Mouse (Mus musculus) intestine, embryonic 15.5 days (tissue): ENCODE measurements around the gene Vegfb. TPM values are rescaled to one million over a fixed set of nuclear protein-coding genes. Genes with fewer than 3 reads are reported as not detected.
"Not testable (repeated sequence)": the region's sequence is repeated elsewhere in the genome, so short reads cannot be mapped to it uniquely, and the experiment has no call there.

Experiments
- ATAC-seq: fragments of 200-750 bp; cut with Nextera tagmentation; 2 replicates; pipeline ENCODE4 v1.8.0; 2017; ENCODE audit warnings: moderate TSS enrichment, moderate library complexity
- H3K27ac ChIP-seq: fragments of 300-500 bp; sonication (generic); 2 replicates; pipeline ENCODE4 v1.5.1; 2015; ENCODE audit warnings: mild to moderate bottlenecking, inconsistent platforms
- H3K27me3 ChIP-seq: fragments of 300-500 bp; sonication (generic); replicated peaks from 2 replicates; pipeline ENCODE4 v1.6.1; 2015; ENCODE audit warnings: inconsistent platforms
- H3K36me3 ChIP-seq: fragments of 300-500 bp; sonication (generic); 2 replicates; pipeline ENCODE4 v1.6.1; 2015; ENCODE audit warnings: inconsistent platforms
- H3K4me1 ChIP-seq: fragments of 300-500 bp; sonication (generic); replicated peaks from 2 replicates; pipeline ENCODE4 v1.6.1; 2015; ENCODE audit warnings: inconsistent platforms
- H3K4me2 ChIP-seq: fragments of 300-500 bp; sonication (generic); replicated peaks from 2 replicates; pipeline ENCODE4 v1.6.1; 2015; ENCODE audit warnings: mild to moderate bottlenecking, inconsistent platforms
- H3K4me3 ChIP-seq: fragments of 300-500 bp; sonication (generic); replicated peaks from 2 replicates; pipeline ENCODE4 v1.5.1; 2015; ENCODE audit warnings: inconsistent platforms
- H3K9ac ChIP-seq: fragments of 300-500 bp; sonication (generic); 2 replicates; pipeline ENCODE4 v1.6.1; 2015; ENCODE audit warnings: inconsistent platforms
- H3K9me3 ChIP-seq: fragments of 300-500 bp; sonication (generic); 2 replicates; pipeline ENCODE4 v1.6.1; 2016; ENCODE audit warnings: inconsistent platforms
- WGBS: fragments of 180-500 bp; shearing (Covaris S2); methylation state at CpG from one replicate; pipeline ENCODE4 v1.1.7; 2015; 5-methylcytosine and 5-hydroxymethylcytosine counted together
- polyA plus RNA-seq: library from polyadenylated mRNA; unstranded; fragments of >200 nt; fragmentation: Nextera tagmentation; extraction: Ambion mirVana; gene quantifications from 2 replicates; pipeline ENCODE4 v1.2.1, GENCODE M21; 2015

Vegfb gene
- polyA plus RNA-seq, 1 experiment from 2014 or later: 44.0 TPM

- Histone ChIP-seq H3K36me3 (0 out of 2 replicates have a peak, but pooled peaks cover 3% of the 10 kb centered on the region), H3K4me2 (no peak overlapping the region), H3K27me3 (no peaks in the 10 kb centered on the region), H3K27ac (no peak overlapping the region), H3K4me1 (peaks cover 25% of the 10 kb centered on the region), H3K9me3 (no peaks in the 10 kb centered on the region), H3K9ac (no peak overlapping the region), H3K4me3 (no peak overlapping the region)
- peak; percentile 64 for ATAC-seq
- 90% methylated on average over 19 of the region's 19 CpGs for WGBS
These were observed 12.1 kb upstream of the Vegfb start for GRCm38 (mm10) chr19:6999360-7000063.

- H3K4me1 ChIP-seq: peaks cover 34% of the 10 kb centered on the region
- H3K27ac ChIP-seq: no peak overlapping the region
- no peak for ATAC-seq
- 0 out of 2 replicates have a peak, but pooled peaks cover 3% of the 10 kb centered on the region for H3K36me3 ChIP-seq
- H3K27me3 ChIP-seq: no peaks in the 10 kb centered on the region
- no peaks in the 10 kb centered on the region for H3K9me3 ChIP-seq
- no peak overlapping the region for H3K9ac ChIP-seq
- WGBS: 89% methylated on average over 9 of the region's 9 CpGs
- H3K4me2 ChIP-seq: no peak overlapping the region
- no peak overlapping the region for H3K4me3 ChIP-seq
These were observed 10.4 kb upstream of the Vegfb start for GRCm38 (mm10) chr19:6997721-6998290.

DNA sequence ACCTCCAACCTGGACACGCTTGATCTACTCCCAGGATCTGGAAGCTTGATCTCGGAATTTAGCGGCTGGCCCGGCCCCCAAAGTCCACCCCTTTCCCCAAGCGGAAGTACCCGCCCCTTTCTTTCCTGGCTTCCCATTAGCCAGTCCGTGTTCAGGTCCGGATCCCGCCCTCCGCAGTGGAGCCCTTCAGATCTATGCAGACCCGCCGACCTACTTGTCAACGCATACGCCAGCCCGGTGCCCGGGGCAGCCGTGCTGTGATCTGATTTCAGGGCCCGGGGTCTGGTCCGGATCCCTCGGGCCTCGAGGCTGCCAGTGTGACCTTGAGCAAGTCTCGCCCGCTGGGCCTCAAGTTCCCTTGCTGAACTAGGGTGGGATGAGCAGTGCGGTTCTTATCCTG is 8.6 kb upstream of the Vegfb start, which contains the start of the genes Nudt22 and Trpt1:
Nudt22 (minus strand) TSS at position 112 of the 400 bp plus-strand sequence.
Trpt1 (plus strand) TSS at position 126 of the 400 bp plus-strand sequence.
- Histone ChIP-seq H3K9me3 (no peaks in the 10 kb centered on the region), H3K27me3 (no peaks in the 10 kb centered on the region), H3K4me3 (peak within 1 kb of the TSS; percentile 64), H3K9ac (peak within 1 kb of the TSS; percentile 75), H3K36me3 (0 out of 2 replicates have a peak, but pooled peaks cover 3% of the 10 kb centered on the region), H3K4me2 (peak within 1 kb of the TSS; percentile 91), H3K27ac (peak within 1 kb of the TSS; percentile 76), H3K4me1 (peaks cover 36% of the 10 kb centered on the region)
- under 1% methylated on average over 24 of the region's 24 CpGs for WGBS
- peak; percentile 79 for ATAC-seq

DNA sequence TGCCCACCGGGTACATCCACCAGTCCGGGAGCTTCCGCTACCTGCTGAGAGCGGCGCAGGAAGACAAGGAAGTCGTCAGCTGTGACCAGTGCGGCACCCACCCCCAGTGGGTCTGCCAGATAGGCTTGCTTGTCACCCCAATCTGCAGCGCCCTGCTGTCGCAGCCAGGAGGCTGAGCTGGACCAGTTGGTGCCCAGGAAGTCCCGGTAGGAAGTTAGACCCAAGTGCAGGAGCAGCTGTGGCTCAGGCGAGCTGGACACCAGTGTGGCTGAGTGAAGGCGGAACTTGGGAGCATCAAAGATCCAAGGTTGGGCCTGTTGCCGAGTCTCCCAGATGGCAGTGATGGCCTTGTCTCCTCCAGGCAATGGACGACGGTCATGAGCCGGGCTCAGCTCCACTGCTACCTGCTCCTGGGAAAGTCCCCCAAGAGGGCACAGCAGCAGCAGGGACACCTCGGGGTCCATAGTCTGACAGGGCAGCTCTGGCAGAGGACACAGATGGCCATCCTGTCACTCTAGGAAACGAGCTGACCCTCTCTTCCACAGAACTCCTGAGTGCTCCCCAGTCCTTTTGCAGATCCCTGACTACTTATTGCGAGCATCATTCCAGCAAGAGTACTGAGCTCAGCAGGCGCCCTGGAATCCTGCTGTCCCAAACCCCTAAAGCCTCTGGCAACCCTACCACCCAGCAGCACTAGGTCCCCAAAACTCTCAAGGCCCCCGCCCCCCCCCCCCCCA is 8.0 kb upstream of the Vegfb start:
- Histone ChIP-seq H3K36me3 (0 out of 2 replicates have a peak, but pooled peaks cover 3% of the 10 kb centered on the region), H3K27me3 (no peaks in the 10 kb centered on the region), H3K27ac (peak overlapping the region; percentile 46), H3K4me1 (peaks cover 36% of the 10 kb centered on the region), H3K9ac (peak overlapping the region; percentile 75), H3K4me3 (peak overlapping the region; percentile 64), H3K9me3 (no peaks in the 10 kb centered on the region), H3K4me2 (peak overlapping the region; percentile 91)
- 49% methylated on average over 20 of the region's 21 CpGs for WGBS
- no peak for ATAC-seq

- peak overlapping the region; percentile 91 for H3K4me2 ChIP-seq
- H3K27ac ChIP-seq: no peak overlapping the region
- H3K9me3 ChIP-seq: no peaks in the 10 kb centered on the region
- no peak for ATAC-seq
- H3K27me3 ChIP-seq: no peaks in the 10 kb centered on the region
- peak overlapping the region; percentile 75 for H3K9ac ChIP-seq
- 0 out of 2 replicates have a peak, but pooled peaks cover 2% of the 10 kb centered on the region for H3K36me3 ChIP-seq
- no peak overlapping the region for H3K4me3 ChIP-seq
- 91% methylated on average over 8 of the region's 8 CpGs for WGBS
- H3K4me1 ChIP-seq: peaks cover 36% of the 10 kb centered on the region
These were observed 7.0 kb upstream of the Vegfb start for GRCm38 (mm10) chr19:6994489-6994888.

DNA sequence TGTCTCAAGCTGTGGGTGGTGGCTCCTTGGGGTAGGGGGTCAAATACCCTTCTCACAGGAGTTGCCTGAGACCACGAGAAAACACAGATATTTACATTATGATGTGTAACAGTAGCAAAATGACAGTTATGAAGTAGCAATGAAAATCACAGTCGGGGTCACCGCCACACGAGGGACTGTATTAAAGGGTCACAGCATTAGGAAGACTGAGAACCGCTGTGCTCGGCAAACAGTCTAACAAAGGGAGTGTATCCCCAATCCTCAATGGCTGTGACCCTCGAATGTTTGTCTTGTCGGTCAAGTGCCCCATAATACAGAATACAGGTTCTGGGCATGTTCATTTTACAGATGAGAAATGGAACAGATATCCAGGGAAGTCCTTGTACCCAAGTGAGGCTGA is 6.6 kb upstream of the Vegfb start:
- no peak for ATAC-seq
- Histone ChIP-seq H3K9me3 (no peaks in the 10 kb centered on the region), H3K36me3 (no peaks in the 10 kb centered on the region), H3K27me3 (no peaks in the 10 kb centered on the region), H3K4me1 (peaks cover 36% of the 10 kb centered on the region), H3K4me2 (no peak overlapping the region), H3K9ac (no peak overlapping the region), H3K27ac (no peak overlapping the region), H3K4me3 (no peak overlapping the region)
- 82% methylated on average over 8 of the region's 8 CpGs for WGBS

DNA sequence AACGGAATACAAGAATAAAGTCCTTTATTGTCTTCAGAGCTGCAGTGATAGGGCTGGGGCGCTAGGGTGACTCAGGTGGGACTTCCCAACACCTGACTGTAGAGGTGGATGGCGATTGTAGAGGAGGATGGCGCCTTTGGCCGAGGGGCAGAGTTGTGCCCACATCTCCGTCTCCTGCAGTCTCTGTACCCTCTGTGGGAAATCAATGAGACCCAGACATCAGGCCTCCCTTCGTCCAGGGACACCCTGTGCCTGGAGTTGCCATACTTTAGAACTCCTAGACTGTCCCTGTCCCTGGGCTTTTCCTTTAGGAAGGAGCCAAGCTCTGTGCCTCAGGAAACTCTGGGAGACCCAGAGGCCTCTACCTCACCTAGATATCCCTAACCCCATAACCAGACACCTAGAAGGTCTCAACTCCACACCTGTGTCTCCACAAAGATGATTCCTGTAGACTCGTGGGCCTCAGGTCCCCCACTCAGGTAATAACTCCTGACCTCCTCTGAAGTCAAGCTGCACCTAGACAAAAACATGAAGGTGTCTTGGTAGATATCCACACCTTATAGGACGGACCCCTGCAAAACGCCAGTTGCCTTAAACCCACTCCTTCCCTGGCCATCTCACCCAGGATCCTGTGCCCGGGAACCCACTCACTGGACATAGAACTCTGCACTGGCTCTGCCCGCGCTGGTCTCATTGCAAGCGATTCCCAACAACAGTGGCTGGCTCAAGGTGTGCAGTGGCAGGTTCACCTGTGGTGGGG is 5.7 kb upstream of the Vegfb start:
- H3K9me3 ChIP-seq: no peaks in the 10 kb centered on the region
- H3K4me2 ChIP-seq: peak overlapping the region; percentile 89
- no peak for ATAC-seq
- peak overlapping the region; percentile 65 for H3K9ac ChIP-seq
- no peaks in the 10 kb centered on the region for H3K27me3 ChIP-seq
- H3K36me3 ChIP-seq: no peaks in the 10 kb centered on the region
- WGBS: 62% methylated on average over 14 of the region's 14 CpGs
- H3K27ac ChIP-seq: 0 out of 2 replicates have a peak overlapping the region, but pooled peaks have one; percentile 33
- peak overlapping the region; percentile 54 for H3K4me3 ChIP-seq
- H3K4me1 ChIP-seq: peaks cover 37% of the 10 kb centered on the region

GRCm38 (mm10) chr19:6992011-6992858 is 4.8 kb upstream of the Vegfb start, which contains the start of gene Dnajc4:
Dnajc4 (minus strand) TSS chr19:6992572.
- peak within 1 kb of the TSS; percentile 89 for H3K4me2 ChIP-seq
- H3K27me3 ChIP-seq: no peaks in the 10 kb centered on the region
- no peaks in the 10 kb centered on the region for H3K9me3 ChIP-seq
- H3K36me3 ChIP-seq: no peaks in the 10 kb centered on the region
- peaks cover 39% of the 10 kb centered on the region for H3K4me1 ChIP-seq
- H3K4me3 ChIP-seq: peak within 1 kb of the TSS; percentile 54
- H3K27ac ChIP-seq: peak within 1 kb of the TSS; percentile 46
- H3K9ac ChIP-seq: peak within 1 kb of the TSS; percentile 65
- peak; percentile 95 for ATAC-seq
- 2% methylated on average over 37 of the region's 37 CpGs for WGBS

DNA sequence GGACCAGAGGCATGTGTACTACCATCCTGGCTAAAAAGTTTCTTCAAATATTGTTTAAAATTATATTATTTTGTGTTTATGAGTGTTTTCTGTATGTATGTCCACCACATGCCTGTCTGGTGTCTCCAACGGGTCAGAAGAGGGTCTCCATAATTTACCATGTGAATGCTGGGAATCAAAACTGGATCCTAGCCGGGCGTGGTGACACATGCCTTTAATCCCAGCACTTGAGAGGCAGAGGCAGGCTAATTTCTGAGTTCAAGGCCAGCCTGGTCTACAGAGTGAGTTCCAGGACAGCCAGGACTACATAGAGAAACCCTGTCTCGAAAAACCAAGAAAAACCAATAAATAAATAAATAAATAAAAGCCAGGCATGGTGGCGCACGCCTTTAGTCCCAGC is 3.7 kb upstream of the Vegfb start:
- H3K4me3 ChIP-seq, ATAC-seq, H3K4me2 ChIP-seq, H3K36me3 ChIP-seq, H3K27ac ChIP-seq, H3K27me3 ChIP-seq, H3K9ac ChIP-seq, H3K9me3 ChIP-seq: not testable (repeated sequence)
- peaks cover 34% of the 10 kb centered on the region for H3K4me1 ChIP-seq
- 92% methylated on average over 6 of the region's 6 CpGs for WGBS

GRCm38 (mm10) chr19:6990712-6991111 is 3.3 kb upstream of the Vegfb start:
- H3K4me1 ChIP-seq: peaks cover 39% of the 10 kb centered on the region
- H3K27ac ChIP-seq: no peak overlapping the region

GRCm38 (mm10) chr19:6989251-6989650 is 1.8 kb upstream of the Vegfb start:
- ATAC-seq: no peak
- H3K9ac ChIP-seq: no peak overlapping the region
- H3K4me2 ChIP-seq: 0 out of 2 replicates have a peak overlapping the region, but pooled peaks have one; percentile 9
- H3K36me3 ChIP-seq: peaks cover 9% of the 10 kb centered on the region
- H3K27ac ChIP-seq: no peak overlapping the region
- H3K9me3 ChIP-seq: no peaks in the 10 kb centered on the region
- WGBS: 86% methylated on average over 8 of the region's 8 CpGs
- H3K27me3 ChIP-seq: no peaks in the 10 kb centered on the region
- H3K4me1 ChIP-seq: peaks cover 32% of the 10 kb centered on the region
- H3K4me3 ChIP-seq: no peak overlapping the region

More at GRCm38 (mm10) chr19:6990712-6991111, 3.3 kb upstream of the Vegfb start:
- ATAC-seq: no peak
- Histone ChIP-seq H3K27me3 (no peaks in the 10 kb centered on the region), H3K4me3 (no peak overlapping the region), H3K9ac (no peak overlapping the region), H3K4me2 (no peak overlapping the region), H3K9me3 (no peaks in the 10 kb centered on the region), H3K36me3 (no peaks in the 10 kb centered on the region)
- 91% methylated on average over 6 of the region's 6 CpGs for WGBS
